Mouse (Mus musculus) limb, embryonic 12.5 days (tissue): ENCODE results near the gene Erich6. TPM values are rescaled to one million over a fixed set of nuclear protein-coding genes. Genes with fewer than 3 reads are reported as not detected.

Experiments
- ATAC-seq: fragments of 200-750 bp; cut with Nextera tagmentation; 2 replicates; pipeline ENCODE4 v1.8.0; 2017; ENCODE audit warnings: low read depth, moderate TSS enrichment; ENCODE audit not compliant: insufficient number of reproducible peaks, insufficient read depth, low FRiP score, low TSS enrichment
- H3K27ac ChIP-seq: fragments of 300-500 bp; sonication (generic); 2 replicates; pipeline ENCODE4 v1.5.1; 2016; ENCODE audit warnings: mild to moderate bottlenecking, moderate library complexity
- H3K27me3 ChIP-seq: fragments of 300-500 bp; sonication (generic); 2 replicates; pipeline ENCODE4 v1.6.1; 2016; ENCODE audit warnings: mild to moderate bottlenecking, moderate library complexity
- H3K36me3 ChIP-seq: fragments of 300-500 bp; sonication (generic); 2 replicates; pipeline ENCODE4 v1.6.1; 2016; ENCODE audit warnings: mild to moderate bottlenecking, moderate library complexity
- H3K4me1 ChIP-seq: fragments of 300-500 bp; sonication (generic); replicated peaks from 2 replicates; pipeline ENCODE4 v1.6.1; 2016
- H3K4me2 ChIP-seq: fragments of 300-500 bp; sonication (generic); 2 replicates; pipeline ENCODE4 v1.6.1; 2016; ENCODE audit warnings: mild to moderate bottlenecking, moderate library complexity
- H3K4me3 ChIP-seq: fragments of 300-500 bp; sonication (generic); replicated peaks from 2 replicates; pipeline ENCODE4 v1.5.1; 2016; ENCODE audit warnings: mild to moderate bottlenecking
- H3K9ac ChIP-seq: fragments of 300-500 bp; sonication (generic); replicated peaks from 2 replicates; pipeline ENCODE4 v1.6.1; 2016; ENCODE audit warnings: mild to moderate bottlenecking, moderate library complexity
- H3K9me3 ChIP-seq: fragments of 300-500 bp; sonication (generic); 2 replicates; pipeline ENCODE4 v1.6.1; 2016; ENCODE audit warnings: mild to moderate bottlenecking, moderate library complexity
- WGBS: fragments of 180-500 bp; shearing (Covaris S2); methylation state at CpG from one replicate; pipeline ENCODE4 v1.1.7; 2016; 5-methylcytosine and 5-hydroxymethylcytosine counted together
- polyA plus RNA-seq: library from polyadenylated mRNA; unstranded; fragments of >200 nt; fragmentation: Nextera tagmentation; extraction: Ambion mirVana; gene quantifications from 2 replicates; pipeline ENCODE4 v1.2.1, GENCODE M21; 2016

Gene Erich6
- polyA plus RNA-seq, 1 experiment from 2014 or later: 0.09 TPM

GRCm38 (mm10) chr3:58577506-58578050 is 59.4 kb downstream of the Erich6 start:
- WGBS: 20% methylated on average over 8 of the region's 8 CpGs
- Histone ChIP-seq H3K4me3 (peak overlapping the region; percentile 93), H3K36me3 (peaks cover 15% of the 10 kb centered on the region), H3K9me3 (no peaks in the 10 kb centered on the region), H3K9ac (peak overlapping the region; percentile 14), H3K27ac (no peak overlapping the region; the same call in 1 of the 2 replicates), H3K4me1 (peaks cover 16% of the 10 kb centered on the region), H3K27me3 (no peaks in the 10 kb centered on the region), H3K4me2 (peak overlapping the region; percentile 64)
- ATAC-seq: no peak

GRCm38 (mm10) chr3:58577067-58577503 is 59.9 kb downstream of the Erich6 start:
- Histone ChIP-seq H3K9ac (peak overlapping the region; percentile 100), H3K9me3 (no peaks in the 10 kb centered on the region), H3K4me3 (peak overlapping the region; percentile 93), H3K4me1 (peaks cover 11% of the 10 kb centered on the region), H3K27ac (peak overlapping the region; percentile 100), H3K27me3 (no peaks in the 10 kb centered on the region), H3K36me3 (peaks cover 15% of the 10 kb centered on the region), H3K4me2 (peak overlapping the region; percentile 64)
- peak; percentile 35; the same call in 1 of the 2 replicates for ATAC-seq
- under 1% methylated on average over 36 of the region's 36 CpGs for WGBS

GRCm38 (mm10) chr3:58576137-58577066 is 60.6 kb downstream of the Erich6 start, which contains the start of gene Selenot:
Gene Selenot, plus strand, starts transcription at chr3:58576636.
- peak; percentile 95 for ATAC-seq
- Histone ChIP-seq H3K4me2 (peak within 1 kb of the TSS; percentile 64), H3K4me3 (peak within 1 kb of the TSS; percentile 93), H3K27ac (peak within 1 kb of the TSS; percentile 100), H3K9ac (peak within 1 kb of the TSS; percentile 100), H3K9me3 (no peaks in the 10 kb centered on the region), H3K36me3 (peaks cover 15% of the 10 kb centered on the region), H3K27me3 (no peaks in the 10 kb centered on the region), H3K4me1 (peaks cover 6% of the 10 kb centered on the region)
- WGBS: 3% methylated on average over 59 of the region's 59 CpGs

- 70% methylated on average over 3 of the region's 3 CpGs for WGBS
- Histone ChIP-seq H3K4me2 (no peak overlapping the region), H3K4me1 (no peaks in the 10 kb centered on the region), H3K4me3 (no peak overlapping the region), H3K36me3 (no peaks in the 10 kb centered on the region), H3K9me3 (no peaks in the 10 kb centered on the region), H3K27ac (no peak overlapping the region), H3K27me3 (no peaks in the 10 kb centered on the region), H3K9ac (no peak overlapping the region)
- no peak for ATAC-seq
Measured at GRCm38 (mm10) chr3:58570821-58571220, 66.2 kb downstream of the Erich6 start.

Other genes starting within 250 kb of the Erich6 start
- gene Tsc22d2, start 222.5 kb downstream of the Erich6 start, polyA plus RNA-seq: 12.6 and 14.5 TPM in 2 replicates
- 56.1 and 57.4 TPM in 2 replicates for gene Eif2a, start 111.4 kb downstream of the Erich6 start, polyA plus RNA-seq
- 153 and 154 TPM in 2 replicates for gene Serp1, start 111.3 kb downstream of the Erich6 start, polyA plus RNA-seq
- gene Selenot, start 60.6 kb downstream of the Erich6 start, polyA plus RNA-seq: 16.3 and 18.0 TPM in 2 replicates
- 6.5 and 7.4 TPM in 2 replicates for gene Siah2, start 55.2 kb upstream of the Erich6 start, polyA plus RNA-seq
- 0.18 TPM in 1 of 2 replicates, not detected in the other for gene Mindy4b-ps, start 185.1 kb upstream of the Erich6 start, polyA plus RNA-seq
- gene Clrn1, start 248.1 kb upstream of the Erich6 start, polyA plus RNA-seq: 0.31 and 0.49 TPM in 2 replicates